Mouse (Mus musculus) CH12.LX (cell line): ENCODE measurements around the gene Ppp1r26. TPM values are rescaled to one million over a fixed set of nuclear protein-coding genes. Genes with fewer than 3 reads are reported as not detected.

Experiments
- DNase-seq: peaks from one replicate; pipeline ENCODE4 v3.0.0-alpha.2; 2013; ENCODE audit errors: extremely low read depth
- H3K27ac ChIP-seq: 2 replicates; pipeline ENCODE4 v1.5.1; 2012; ENCODE audit warnings: low read depth, mild to moderate bottlenecking, control low read depth, moderate library complexity; ENCODE audit not compliant: insufficient read depth
- H3K27me3 ChIP-seq: replicated peaks from 2 replicates; pipeline ENCODE3; 2012; ENCODE audit warnings: inconsistent platforms
- H3K36me3 ChIP-seq, 2 experiments: replicated peaks in 1 of 2; 2 replicates each; pipeline versions ENCODE3 to v1.6.1; 2012; ENCODE audit warnings: inconsistent platforms in 1 of 2, low read length in 1 of 2, mild to moderate bottlenecking in 1 of 2, mixed read lengths in 1 of 2, moderate library complexity in 1 of 2; ENCODE audit not compliant: control insufficient read depth in 1 of 2, insufficient read depth in 1 of 2
- H3K4me1 ChIP-seq, 2 experiments: 2 replicates each; pipeline ENCODE4 v1.6.1; 2012; ENCODE audit warnings: inconsistent platforms in 1 of 2, moderate library complexity in 1 of 2; ENCODE audit not compliant: insufficient read depth in 2 of 2, control insufficient read depth in 1 of 2
- H3K4me2 ChIP-seq: 2 replicates; pipeline ENCODE4 v1.6.1; 2012; ENCODE audit warnings: low read depth, mild to moderate bottlenecking, control low read depth; ENCODE audit not compliant: poor library complexity, insufficient read depth, severe bottlenecking
- H3K4me3 ChIP-seq, 3 experiments: fragments of 150-350 bp in 1 of 3; sonication (generic) in 1 of 3; replicated peaks in 1 of 3; 2 replicates each; pipeline versions ENCODE3 to v1.5.1; 2011 to 2012; ENCODE audit warnings: low read depth in 2 of 3, low read length in 2 of 3, mild to moderate bottlenecking in 2 of 3, moderate library complexity in 2 of 3, control low read depth in 1 of 3, improper control_type of control experiment in 1 of 3, inconsistent platforms in 1 of 3, mixed read lengths in 1 of 3; ENCODE audit not compliant: poor library complexity in 1 of 3
- H3K79me2 ChIP-seq: replicated peaks from 2 replicates; pipeline ENCODE4 v1.6.1; 2012; ENCODE audit warnings: mild to moderate bottlenecking, moderate library complexity; ENCODE audit not compliant: control insufficient read depth, poor library complexity, insufficient read depth, severe bottlenecking; ENCODE audit errors: extremely low read depth
- H3K9ac ChIP-seq: 2 replicates; pipeline ENCODE4 v1.6.1; 2012; ENCODE audit warnings: low read depth, mild to moderate bottlenecking, control low read depth, moderate library complexity; ENCODE audit not compliant: insufficient read depth
- H3K9me3 ChIP-seq: replicated peaks from 2 replicates; pipeline ENCODE3; 2012; ENCODE audit warnings: low read length, inconsistent platforms, mixed read lengths
- BHLHE40 ChIP-seq: IDR thresholded peaks from 2 replicates; pipeline ENCODE4 v1.6.1; 2011; ENCODE audit warnings: mild to moderate bottlenecking, low read depth, low read length, improper control_type of control experiment
- CHD1 ChIP-seq: IDR thresholded peaks from 2 replicates; pipeline ENCODE4 v1.6.1; 2012; ENCODE audit warnings: low read depth, low read length, improper control_type of control experiment, inconsistent platforms
- CTCF ChIP-seq, 2 experiments: IDR thresholded peaks in 1 of 2; conservative IDR thresholded peaks in 1 of 2; 2 replicates each; pipeline ENCODE4 v1.5.1; 2011 to 2012; ENCODE audit warnings: low read depth in 2 of 2, low read length in 2 of 2, improper control_type of control experiment in 1 of 2, inconsistent platforms in 1 of 2, mild to moderate bottlenecking in 1 of 2, moderate library complexity in 1 of 2
- E2F4 ChIP-seq: IDR thresholded peaks from 2 replicates; pipeline ENCODE4 v1.6.1; 2011; ENCODE audit warnings: low read depth, low read length, improper control_type of control experiment; ENCODE audit not compliant: insufficient replicate concordance
- EP300 ChIP-seq: IDR thresholded peaks from 2 replicates; pipeline ENCODE4 v1.6.1; 2011; ENCODE audit warnings: low read length, improper control_type of control experiment
- IRF4 ChIP-seq: IDR thresholded peaks from 2 replicates; pipeline ENCODE4 v1.6.1; 2014; ENCODE audit warnings: low read depth, mild to moderate bottlenecking, inconsistent platforms, low read length, improper control_type of control experiment
- JUN ChIP-seq: IDR thresholded peaks from 2 replicates; pipeline ENCODE4 v1.6.1; 2011; ENCODE audit warnings: low read depth, mild to moderate bottlenecking, low read length, improper control_type of control experiment, moderate library complexity; ENCODE audit not compliant: insufficient read depth
- KAT2A ChIP-seq: IDR thresholded peaks from 2 replicates; pipeline ENCODE4 v1.6.1; 2012; ENCODE audit warnings: low read length, improper control_type of control experiment, inconsistent platforms; ENCODE audit not compliant: insufficient replicate concordance
- MEF2A ChIP-seq: IDR thresholded peaks from 2 replicates; pipeline ENCODE4 v1.6.1; 2014; ENCODE audit warnings: low read depth, mild to moderate bottlenecking, inconsistent platforms, low read length, improper control_type of control experiment, borderline replicate concordance
- MXI1 ChIP-seq: IDR thresholded peaks from 2 replicates; pipeline ENCODE4 v1.6.1; 2011; ENCODE audit warnings: mild to moderate bottlenecking, low read depth, low read length, improper control_type of control experiment
- MYC ChIP-seq: IDR thresholded peaks from 2 replicates; pipeline ENCODE4 v1.6.1; 2011; ENCODE audit warnings: low read depth, mild to moderate bottlenecking, improper control_type of control experiment, low read length
- NRF1 ChIP-seq: IDR thresholded peaks from 2 replicates; pipeline ENCODE4 v1.6.1; 2014; ENCODE audit warnings: low read depth, mild to moderate bottlenecking, inconsistent platforms, low read length, improper control_type of control experiment, moderate library complexity
- POLR2A ChIP-seq: IDR thresholded peaks from 2 replicates; pipeline ENCODE4 v1.6.1; 2011; ENCODE audit warnings: low read depth, mild to moderate bottlenecking, improper control_type of control experiment, low read length
- RAD21 ChIP-seq: IDR thresholded peaks from 2 replicates; pipeline ENCODE4 v1.6.1; 2011; ENCODE audit warnings: low read depth, mild to moderate bottlenecking, low read length, improper control_type of control experiment, moderate library complexity
- RCOR1 ChIP-seq: conservative IDR thresholded peaks from 2 replicates; pipeline ENCODE4 v1.6.1; 2012; ENCODE audit warnings: low read depth, mild to moderate bottlenecking, inconsistent platforms, low read length, improper control_type of control experiment
- SIN3A ChIP-seq: IDR thresholded peaks from 2 replicates; pipeline ENCODE4 v1.6.1; 2012; ENCODE audit warnings: low read length, improper control_type of control experiment, inconsistent platforms
- SMC3 ChIP-seq: IDR thresholded peaks from 2 replicates; pipeline ENCODE4 v1.6.1; 2011; ENCODE audit warnings: low read depth, low read length, improper control_type of control experiment
- USF1 ChIP-seq: IDR thresholded peaks from 2 replicates; pipeline ENCODE4 v1.6.1; 2014; ENCODE audit warnings: low read depth, mild to moderate bottlenecking, inconsistent platforms, low read length, improper control_type of control experiment
- USF2 ChIP-seq: conservative IDR thresholded peaks from 2 replicates; pipeline ENCODE4 v1.6.1; 2011; ENCODE audit warnings: low read depth, low read length, improper control_type of control experiment
- ZNF384 ChIP-seq: IDR thresholded peaks from 2 replicates; pipeline ENCODE4 v1.6.1; 2012; ENCODE audit warnings: low read depth, low read length, improper control_type of control experiment, inconsistent platforms
- dilution Hi-C: fragments of 300-500 bp; cut with MboI; formaldehyde crosslinking; loops from 2 replicates; pipeline ENCODE4 v1.14.3; 2020; ENCODE audit warnings: low sequenced_read_pairs; ENCODE audit not compliant: extremely low pct_unique_long_range_greater_than_20kb, extremely low pct_ligation_motif_present
- in situ Hi-C: fragments of 300-500 bp; cut with MboI; formaldehyde crosslinking; loops from 3 replicates; pipeline ENCODE4 v1.14.3; 2019; ENCODE audit warnings: low sequenced_read_pairs, low pct_ligation_motif_present, low pct_unique_long_range_greater_than_20kb, mixed read lengths
- polyA plus RNA-seq: library from polyadenylated mRNA; unstranded; fragments of >175 nt; gene quantifications from 2 replicates; pipeline ENCODE4 v1.2.1, GENCODE M21; 2012; ENCODE audit warnings: low read depth; ENCODE audit not compliant: insufficient read length
- total RNA-seq, 2 experiments: library from RNA; depleted of rRNA; stranded (reverse); fragments of 300-350 nt in 1 of 2; fragments of >200 nt in 1 of 2; gene quantifications; 2 replicates each; pipeline ENCODE4 v1.2.3; 2012 to 2014

Gene Ppp1r26
- total and polyA plus RNA-seq, 3 experiments = 0.77 TPM; not detected in 2

- peak; percentile 69 for DNase-seq
- H3K79me2 ChIP-seq = no peaks in the 10 kb centered on the region
- TF ChIP-seq RAD21 = peak; percentile 57
- TF ChIP-seq CTCF (conservative IDR thresholded peaks at IDR 0.05 in 1 of 2, IDR thresholded peaks at IDR 0.05 in 1 of 2; ENCODE audit: low read depth in 2 of 2, low read length in 2 of 2) = peak; percentile 45 to 74
- TF ChIP-seq EP300 = no peak
- TF ChIP-seq CHD1 = no peak
- TF ChIP-seq ZNF384 = peak; percentile 52; the same call in 1 of the 2 replicates
- TF ChIP-seq SMC3 = peak; percentile 60
- TF ChIP-seq, all 38 proteins: peak for 4
- no peak overlapping the region for H3K9ac ChIP-seq
- H3K4me1 ChIP-seq = 0 out of 4 replicates have a peak, but pooled peaks cover 0 to 2% of the 10 kb centered on the region in 2 experiments
- in situ Hi-C loops (no loop called here), dilution Hi-C loops (no loop called here)
- no peaks in the 10 kb centered on the region for H3K36me3 ChIP-seq
- peaks cover 65% of the 10 kb centered on the region for H3K27me3 ChIP-seq
- H3K9me3 ChIP-seq = no peaks in the 10 kb centered on the region
- no peak overlapping the region for H3K4me2 ChIP-seq
- no peak overlapping the region for H3K27ac ChIP-seq
- no peak overlapping the region for H3K4me3 ChIP-seq
Observed at GRCm38 (mm10) chr2:28423167-28423566, 23.4 kb upstream of the Ppp1r26 start.

GRCm38 (mm10) chr2:28427226-28427625 lies 19.4 kb upstream of the Ppp1r26 start:
- Histone ChIP-seq H3K4me1 (no peaks in the 10 kb centered on the region), H3K36me3 (no peaks in the 10 kb centered on the region)
- dilution Hi-C loops = no loop called here

GRCm38 (mm10) chr2:28430846-28431245 lies 15.8 kb upstream of the Ppp1r26 start:
- dilution Hi-C loops = no loop called here
- TF ChIP-seq IRF4 (no peak), RAD21 (no peak), KAT2A (no peak), CTCF (conservative IDR thresholded peaks at IDR 0.05 in 1 of 2, IDR thresholded peaks at IDR 0.05 in 1 of 2; ENCODE audit: low read depth in 2 of 2, low read length in 2 of 2) (no peak), NRF1 (no peak)
- H3K9ac ChIP-seq = no peak overlapping the region
- H3K9me3 ChIP-seq = peaks cover 13% of the 10 kb centered on the region
- H3K4me1 ChIP-seq = no peaks in the 10 kb centered on the region
- peaks cover 47% of the 10 kb centered on the region for H3K27me3 ChIP-seq
- H3K4me3 ChIP-seq = no peak overlapping the region
- no peaks in the 10 kb centered on the region for H3K79me2 ChIP-seq
- in situ Hi-C loops = no loop called here
- no peak overlapping the region for H3K27ac ChIP-seq
- H3K4me2 ChIP-seq = no peak overlapping the region
- DNase-seq = no peak
- H3K36me3 ChIP-seq = no peaks in the 10 kb centered on the region

More at GRCm38 (mm10) chr2:28427226-28427625, 19.4 kb upstream of the Ppp1r26 start:
- Histone ChIP-seq H3K79me2 (no peaks in the 10 kb centered on the region), H3K27ac (no peak overlapping the region), H3K9me3 (peaks cover 13% of the 10 kb centered on the region)
- TF ChIP-seq JUN (no peak), MYC (no peak), SMC3 (no peak), POLR2A (no peak), BHLHE40 (no peak), E2F4 (no peak), MXI1 (no peak), USF1 (no peak), CTCF (conservative IDR thresholded peaks at IDR 0.05 in 1 of 2, IDR thresholded peaks at IDR 0.05 in 1 of 2; ENCODE audit: low read depth in 2 of 2, low read length in 2 of 2) (no peak), SIN3A (no peak), ZNF384 (no peak), RCOR1 (no peak), MEF2A (no peak), IRF4 (no peak), USF2 (no peak)
- TF ChIP-seq, all 38 proteins: peak for 0
- no peak overlapping the region for H3K4me3 ChIP-seq
- H3K27me3 ChIP-seq = peaks cover 54% of the 10 kb centered on the region
- in situ Hi-C loops = no loop called here
- H3K4me2 ChIP-seq = no peak overlapping the region
- H3K9ac ChIP-seq = no peak overlapping the region
- no peak for DNase-seq
